Mouse (Mus musculus) pancreas, adult 10 weeks (tissue): ENCODE results near the gene Vmn1r179. TPM values are rescaled to one million over a fixed set of nuclear protein-coding genes. Genes with fewer than 3 reads are reported as not detected.

Experiments used
- polyA plus RNA-seq: library from polyadenylated mRNA; stranded (reverse); fragments of 350-450 nt; fragmentation: Illumina TruSeq; extraction: RNeasy Lipid Tissue Mini Kit (QIAGEN cat#74804); gene quantifications from one replicate; pipeline ENCODE4 v1.2.3, GENCODE M21; 2015; ENCODE audit warnings: low read depth, low replicate concordance; ENCODE audit not compliant: insufficient read depth

The Vmn1r179 gene
- polyA plus RNA-seq = not detected

GRCm38 (mm10) chr7:23926678-23927077, at the start of gene Vmn1r179:
Gene Vmn1r179, plus strand, starts transcription at chr7:23926978.

GRCm38 (mm10) chr7:23891709-23892108, 35.1 kb upstream of the Vmn1r179 start, which contains the start of gene Vmn1r178:
Gene Vmn1r178, plus strand, starts transcription at chr7:23892009.

GRCm38 (mm10) chr7:23950332-23950731, 23.6 kb downstream of the Vmn1r179 start, which contains the start of gene Vmn1r180:
Gene Vmn1r180, plus strand, starts transcription at chr7:23950632.

GRCm38 (mm10) chr7:23974315-23974714, 47.5 kb downstream of the Vmn1r179 start, which contains the start of gene Vmn1r181:
Gene Vmn1r181, plus strand, starts transcription at chr7:23974615.

Other genes with a start within 250 kb of the Vmn1r179 start
- not detected for gene Vmn1r173, start 226.3 kb upstream of the Vmn1r179 start, polyA plus RNA-seq
- not detected for gene Vmn1r174, start 174.7 kb upstream of the Vmn1r179 start, polyA plus RNA-seq
- not detected for gene Vmn1r175, start 116.3 kb upstream of the Vmn1r179 start, polyA plus RNA-seq
- gene Vmn1r176, start 89.6 kb upstream of the Vmn1r179 start, polyA plus RNA-seq = not detected
- not detected for gene Vmn1r177, start 60.5 kb upstream of the Vmn1r179 start, polyA plus RNA-seq
- gene Vmn1r178, start 35.0 kb upstream of the Vmn1r179 start, polyA plus RNA-seq = not detected
- gene Vmn1r180, start 23.7 kb downstream of the Vmn1r179 start, polyA plus RNA-seq = not detected
- not detected for gene Vmn1r181, start 47.6 kb downstream of the Vmn1r179 start, polyA plus RNA-seq
- not detected for gene V1rd19, start 74.7 kb downstream of the Vmn1r179 start, polyA plus RNA-seq
- gene Vmn1r183, start 126.3 kb downstream of the Vmn1r179 start, polyA plus RNA-seq = not detected
- 5.8 TPM for gene Zfp180, start 154.9 kb downstream of the Vmn1r179 start, polyA plus RNA-seq
- 1.2 TPM for gene Zfp112, start 185.3 kb downstream of the Vmn1r179 start, polyA plus RNA-seq
- 4.5 TPM for gene Zfp235, start 207.2 kb downstream of the Vmn1r179 start, polyA plus RNA-seq
- gene Zfp114, start 248.1 kb downstream of the Vmn1r179 start, polyA plus RNA-seq = 0.28 TPM